ENCODE assay signal across 17 mouse cellular contexts in the genomic region with DNA sequence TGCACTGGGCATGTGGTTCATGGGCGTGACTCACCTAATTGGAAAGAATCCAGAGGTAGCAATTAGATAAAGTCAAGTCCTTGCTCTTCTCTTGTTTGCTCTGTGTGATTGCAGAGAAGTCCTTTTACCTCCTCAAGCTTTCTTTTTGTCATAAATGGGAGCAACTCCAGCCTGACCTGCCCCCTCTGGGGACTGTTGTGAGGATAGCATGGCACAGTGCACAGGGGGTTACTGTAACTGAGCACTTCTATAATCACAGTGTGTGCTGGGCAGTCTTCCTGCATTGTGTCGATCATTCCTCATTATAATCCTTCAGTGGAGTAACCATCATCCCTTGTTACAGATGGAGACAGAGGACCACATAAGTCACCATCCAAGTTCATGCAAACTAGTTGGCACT.
"Had no signal": no experiment of that assay in that cellular context is flagged by ENCODE, and none has a peak within 500 bp of the region (broad histone marks: within the 10 kb centered on the region; RNA-seq: fewer than 3 reads in every experiment).

No protein-coding gene starts in this region.

- H3K36me3 ChIP-seq: limb, embryonic 12.5 days; liver, embryonic 13.5 days; lung, embryonic 15.5 days; midbrain, embryonic 15.5 days; neural tube, embryonic 13.5 days had no signal

- H3K4me2 ChIP-seq: limb, embryonic 12.5 days; liver, embryonic 13.5 days; lung, embryonic 15.5 days; midbrain, embryonic 11.5 days; midbrain, embryonic 15.5 days; neural tube, embryonic 13.5 days had no signal

- H3K9me3 ChIP-seq: limb, embryonic 12.5 days; liver, embryonic 13.5 days; lung, embryonic 15.5 days; midbrain, embryonic 15.5 days; neural tube, embryonic 13.5 days had no signal

- DNase-seq: kidney, postnatal 14 days; liver; liver, embryonic 13.5 days; liver, postnatal 0 days; lung, postnatal 14 days; retina, postnatal 1 day; right cerebral cortex, postnatal 4 days; spleen, adult 18-20 months; thymus, adult 18-20 months; thymus, postnatal 14 days had no signal

- ATAC-seq: liver, postnatal 0 days; midbrain, embryonic 15.5 days had no signal

- H3K27me3 ChIP-seq: limb, embryonic 12.5 days; liver, embryonic 13.5 days; lung, embryonic 15.5 days; megakaryocyte, embryonic 14.5 days; midbrain, embryonic 15.5 days; neural tube, embryonic 13.5 days had no signal

- H3K9ac ChIP-seq: limb, embryonic 12.5 days; liver, embryonic 13.5 days; liver, postnatal 0 days; lung, embryonic 15.5 days; midbrain, embryonic 15.5 days; neural tube, embryonic 13.5 days had no signal

- H3K4me3 ChIP-seq: limb, embryonic 12.5 days; liver, embryonic 13.5 days; lung, embryonic 15.5 days; megakaryocyte, embryonic 14.5 days; midbrain, embryonic 15.5 days; neural tube, embryonic 13.5 days had no signal

- H3K27ac ChIP-seq: limb, embryonic 12.5 days; liver, embryonic 13.5 days; lung, embryonic 15.5 days; macrophage; midbrain, embryonic 15.5 days; neural tube, embryonic 13.5 days had no signal

- H3K4me1 ChIP-seq: limb, embryonic 12.5 days; liver, embryonic 13.5 days; lung, embryonic 15.5 days; megakaryocyte, embryonic 14.5 days; midbrain, embryonic 15.5 days; neural tube, embryonic 13.5 days had no signal
